Mouse (Mus musculus): ENCODE results near the gene Pip4k2c. TPM values are rescaled to one million over a fixed set of nuclear protein-coding genes. Genes with fewer than 3 reads are reported as not detected.

The Pip4k2c gene
- total and polyA plus RNA-seq, 3 experiments = 126 to 141 (median 130) TPM

DNA sequence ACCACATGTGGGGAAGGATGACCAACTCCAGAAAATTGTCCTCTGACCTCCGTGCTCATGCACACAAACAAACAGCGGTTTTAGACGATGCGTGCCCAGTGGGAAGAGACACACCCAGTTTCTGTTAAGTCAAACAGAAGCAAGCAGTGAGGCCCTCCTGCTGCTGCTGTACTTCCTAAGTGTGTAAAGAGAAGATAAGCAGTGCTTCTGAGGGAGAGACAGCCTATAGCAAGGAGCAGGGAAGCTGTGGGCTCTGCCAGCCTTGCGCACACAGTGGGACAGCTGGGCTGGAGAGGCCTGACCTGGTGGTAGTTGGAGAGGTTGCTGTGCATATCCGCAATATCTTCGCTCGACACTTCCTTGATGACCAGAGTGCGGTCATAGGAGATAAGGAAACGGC is 6.0 kb downstream of the Pip4k2c start:
- H3K9me3 ChIP-seq (replicated peaks) = no peaks in the 10 kb centered on the region
- peaks cover 90% of the 10 kb centered on the region for H3K4me1 ChIP-seq (ENCODE audit: insufficient read depth, low read depth, low read length)
- peak; percentile 80 for DNase-seq (ENCODE audit: low spot score)
- ATAC-seq (ENCODE audit: extremely low read depth, insufficient number of reproducible peaks, low FRiP score, poor library complexity, severe bottlenecking) = peak; percentile 95
- peak overlapping the region; percentile 44; the same call in 1 of the 2 replicates for H3K4me3 ChIP-seq (ENCODE audit: low read depth, low read length)
- H3K27me3 ChIP-seq (ENCODE audit: insufficient read depth, low read length) = no peaks in the 10 kb centered on the region
- peaks cover 98% of the 10 kb centered on the region for H3K36me3 ChIP-seq (replicated peaks)
- TF ChIP-seq POLR2AphosphoS5 (IDR thresholded peaks at IDR 0.05; ENCODE audit: insufficient replicate concordance, low read depth, low read length) (no peak), CTCF (IDR thresholded peaks at IDR 0.05; ENCODE audit: low read depth, low read length) (no peak), GATA1 (IDR thresholded peaks at IDR 0.05; ENCODE audit: borderline replicate concordance, low read length) (no peak), GATA2 (IDR thresholded peaks at IDR 0.05; ENCODE audit: borderline replicate concordance, low read depth, low read length) (no peak), TAL1 (conservative IDR thresholded peaks at IDR 0.05; ENCODE audit: low read depth, low read length) (peak; percentile 90)

DNA sequence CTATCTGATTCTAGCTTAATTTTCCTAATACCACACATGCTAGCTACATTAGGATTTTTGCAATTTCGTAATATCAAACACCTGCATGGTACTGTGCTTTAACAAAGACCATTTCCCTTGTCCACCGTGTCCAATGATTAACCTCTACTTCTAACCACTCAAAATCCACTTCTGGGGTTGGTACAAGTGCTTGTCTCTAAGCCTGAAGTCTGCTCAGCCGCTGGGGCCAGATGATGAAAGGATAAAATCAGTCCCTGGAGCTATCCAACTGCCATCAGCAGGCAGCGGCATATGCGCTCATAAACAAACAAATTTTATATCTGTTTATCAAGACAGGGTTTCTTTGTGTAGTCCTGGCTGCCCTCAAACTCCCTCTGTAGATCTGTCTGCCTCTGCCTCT is 6.8 kb downstream of the Pip4k2c start:
- peaks cover 98% of the 10 kb centered on the region for H3K36me3 ChIP-seq (replicated peaks)
- H3K4me3 ChIP-seq (ENCODE audit: low read depth, low read length) = peak overlapping the region; percentile 44; the same call in 1 of the 2 replicates

DNA sequence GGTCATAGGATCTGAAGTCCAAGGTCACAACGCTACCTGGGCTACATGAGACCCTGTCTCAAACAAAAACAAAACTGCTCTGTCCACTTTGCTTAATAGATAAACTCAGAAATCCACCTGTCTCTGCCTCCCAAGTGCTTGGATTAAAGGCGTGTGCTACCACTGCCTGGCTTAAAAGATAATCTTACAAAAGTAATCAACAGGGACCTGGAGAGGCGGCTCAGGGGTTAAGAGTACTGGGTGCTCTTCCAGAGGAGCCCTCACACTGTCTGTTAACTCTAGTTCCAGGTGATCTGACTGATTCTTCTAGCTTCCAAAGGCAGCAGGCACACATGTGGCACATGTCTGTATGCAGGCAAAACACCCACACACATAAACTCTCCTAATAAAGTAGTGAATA is 8.3 kb downstream of the Pip4k2c start:
- Histone ChIP-seq H3K4me1 (ENCODE audit: insufficient read depth, low read depth, low read length) (peaks cover 91% of the 10 kb centered on the region), H3K4me3 (ENCODE audit: low read depth, low read length) (no peak overlapping the region; the same call in 1 of the 2 replicates), H3K27me3 (ENCODE audit: insufficient read depth, low read length) (no peaks in the 10 kb centered on the region), H3K9me3 (replicated peaks) (no peaks in the 10 kb centered on the region), H3K36me3 (replicated peaks) (peaks cover 98% of the 10 kb centered on the region)
- DNase-seq (ENCODE audit: low spot score) = no peak
- TF ChIP-seq POLR2AphosphoS5 (IDR thresholded peaks at IDR 0.05; ENCODE audit: insufficient replicate concordance, low read depth, low read length) = no peak
- peak; percentile 48; the same call in 1 of the 2 replicates for TF ChIP-seq TAL1 (conservative IDR thresholded peaks at IDR 0.05; ENCODE audit: low read depth, low read length)
- TF ChIP-seq CTCF (IDR thresholded peaks at IDR 0.05; ENCODE audit: low read depth, low read length) = no peak
- TF ChIP-seq GATA1 (IDR thresholded peaks at IDR 0.05; ENCODE audit: borderline replicate concordance, low read length) = no peak
- ATAC-seq (ENCODE audit: extremely low read depth, insufficient number of reproducible peaks, low FRiP score, poor library complexity, severe bottlenecking) = no peak

More for the DNA sequence above, 6.8 kb downstream of the Pip4k2c start:
- Histone ChIP-seq H3K4me1 (ENCODE audit: insufficient read depth, low read depth, low read length) (peaks cover 90% of the 10 kb centered on the region), H3K9me3 (replicated peaks) (no peaks in the 10 kb centered on the region), H3K27me3 (ENCODE audit: insufficient read depth, low read length) (no peaks in the 10 kb centered on the region)
- no peak for TF ChIP-seq TAL1 (conservative IDR thresholded peaks at IDR 0.05; ENCODE audit: low read depth, low read length)
- no peak for TF ChIP-seq CTCF (IDR thresholded peaks at IDR 0.05; ENCODE audit: low read depth, low read length)
- TF ChIP-seq GATA1 (IDR thresholded peaks at IDR 0.05; ENCODE audit: borderline replicate concordance, low read length) = no peak
- TF ChIP-seq GATA2 (IDR thresholded peaks at IDR 0.05; ENCODE audit: borderline replicate concordance, low read depth, low read length) = no peak
- no peak for TF ChIP-seq POLR2AphosphoS5 (IDR thresholded peaks at IDR 0.05; ENCODE audit: insufficient replicate concordance, low read depth, low read length)
- ATAC-seq (ENCODE audit: extremely low read depth, insufficient number of reproducible peaks, low FRiP score, poor library complexity, severe bottlenecking) (0 out of 2 replicates have a peak, but pooled peaks have one; percentile 3), DNase-seq (ENCODE audit: low spot score) (no peak)

DNA sequence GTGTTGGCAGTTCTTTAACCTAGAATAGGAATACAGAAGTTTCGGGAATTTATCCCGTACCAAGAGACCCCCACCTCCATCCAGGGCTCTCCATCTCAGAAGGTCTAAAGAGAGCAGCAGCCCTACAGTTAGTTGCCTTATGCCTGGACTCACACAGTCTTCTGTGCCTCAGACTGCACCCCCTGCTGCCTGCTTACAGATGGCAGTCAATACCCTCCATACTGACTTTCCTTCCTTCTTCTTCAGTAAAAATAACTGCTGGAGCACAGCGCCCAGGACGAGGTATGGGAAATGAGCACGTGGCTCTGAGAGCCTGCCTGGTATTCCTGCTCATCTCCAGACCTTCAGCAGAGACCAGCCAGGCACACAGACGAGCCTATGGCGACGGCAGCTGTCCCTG is 11.1 kb downstream of the Pip4k2c start:
- H3K27me3 ChIP-seq (ENCODE audit: insufficient read depth, low read length) = no peaks in the 10 kb centered on the region
- TF ChIP-seq CTCF (IDR thresholded peaks at IDR 0.05; ENCODE audit: low read depth, low read length) (no peak), POLR2AphosphoS5 (IDR thresholded peaks at IDR 0.05; ENCODE audit: insufficient replicate concordance, low read depth, low read length) (no peak), TAL1 (conservative IDR thresholded peaks at IDR 0.05; ENCODE audit: low read depth, low read length) (no peak), GATA1 (IDR thresholded peaks at IDR 0.05; ENCODE audit: borderline replicate concordance, low read length) (no peak), GATA2 (IDR thresholded peaks at IDR 0.05; ENCODE audit: borderline replicate concordance, low read depth, low read length) (no peak)
- no peak for DNase-seq (ENCODE audit: low spot score)
- no peak for ATAC-seq (ENCODE audit: extremely low read depth, insufficient number of reproducible peaks, low FRiP score, poor library complexity, severe bottlenecking)
- H3K36me3 ChIP-seq (replicated peaks) = peaks cover 87% of the 10 kb centered on the region
- H3K9me3 ChIP-seq (replicated peaks) = no peaks in the 10 kb centered on the region
- no peak overlapping the region; the same call in 1 of the 2 replicates for H3K4me3 ChIP-seq (ENCODE audit: low read depth, low read length)
- peaks cover 88% of the 10 kb centered on the region for H3K4me1 ChIP-seq (ENCODE audit: insufficient read depth, low read depth, low read length)

DNA sequence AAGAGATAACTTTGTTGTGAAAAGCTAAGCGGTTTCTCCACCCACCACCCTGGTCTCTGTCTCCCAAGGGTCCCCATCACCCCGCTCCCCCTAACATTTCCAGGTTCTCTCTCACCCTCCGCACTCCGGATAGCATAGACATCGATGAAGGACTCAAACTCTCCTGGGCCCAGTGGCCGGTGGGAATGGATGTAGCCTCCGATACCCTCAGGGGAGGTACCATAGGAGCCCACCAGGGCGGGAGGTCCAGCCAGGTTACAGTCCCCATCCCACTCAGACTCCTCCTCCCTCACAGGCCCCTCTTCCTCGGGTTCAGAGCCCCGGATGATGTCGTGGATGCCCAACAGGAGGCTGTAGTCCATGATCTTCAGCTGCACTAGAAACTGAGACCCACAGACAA is 11.9 kb downstream of the Pip4k2c start:
- no peak for ATAC-seq (ENCODE audit: extremely low read depth, insufficient number of reproducible peaks, low FRiP score, poor library complexity, severe bottlenecking)
- peaks cover 79% of the 10 kb centered on the region for H3K36me3 ChIP-seq (replicated peaks)
- DNase-seq (ENCODE audit: low spot score) = no peak

DNA sequence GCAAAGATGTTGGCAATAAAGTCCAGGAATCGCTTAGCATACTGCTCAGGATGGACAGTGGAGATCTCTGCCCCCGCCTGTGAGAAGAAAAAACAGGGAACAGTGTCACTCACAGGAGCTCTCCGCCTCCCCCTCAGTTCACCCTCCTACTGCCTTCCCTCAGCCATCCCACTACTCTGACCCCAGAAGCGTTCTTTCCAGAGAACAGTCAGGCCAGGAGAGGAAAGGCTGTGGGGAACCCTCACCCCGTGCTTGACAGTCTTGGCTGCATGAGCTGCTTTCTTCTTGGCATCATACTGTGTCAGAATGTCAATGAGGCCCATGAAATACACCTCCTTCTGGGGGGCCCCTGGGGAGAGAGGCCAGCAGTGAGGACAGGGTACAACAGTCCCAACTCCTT is 12.3 kb downstream of the Pip4k2c start:
- Histone ChIP-seq H3K9me3 (replicated peaks) (no peaks in the 10 kb centered on the region), H3K36me3 (replicated peaks) (peaks cover 75% of the 10 kb centered on the region), H3K4me1 (ENCODE audit: insufficient read depth, low read depth, low read length) (peaks cover 89% of the 10 kb centered on the region)

More for the DNA sequence above, 11.9 kb downstream of the Pip4k2c start:
- no peak for TF ChIP-seq GATA1 (IDR thresholded peaks at IDR 0.05; ENCODE audit: borderline replicate concordance, low read length)
- TF ChIP-seq TAL1 (conservative IDR thresholded peaks at IDR 0.05; ENCODE audit: low read depth, low read length) = no peak
- TF ChIP-seq POLR2AphosphoS5 (IDR thresholded peaks at IDR 0.05; ENCODE audit: insufficient replicate concordance, low read depth, low read length) = no peak
- no peak for TF ChIP-seq CTCF (IDR thresholded peaks at IDR 0.05; ENCODE audit: low read depth, low read length)
- TF ChIP-seq GATA2 (IDR thresholded peaks at IDR 0.05; ENCODE audit: borderline replicate concordance, low read depth, low read length) = no peak
- no peaks in the 10 kb centered on the region for H3K27me3 ChIP-seq (ENCODE audit: insufficient read depth, low read length)
- no peaks in the 10 kb centered on the region for H3K9me3 ChIP-seq (replicated peaks)
- H3K4me1 ChIP-seq (ENCODE audit: insufficient read depth, low read depth, low read length) = peaks cover 89% of the 10 kb centered on the region
- H3K4me3 ChIP-seq (ENCODE audit: low read depth, low read length) = peak overlapping the region; percentile 52; the same call in 1 of the 2 replicates

More for the DNA sequence above, 12.3 kb downstream of the Pip4k2c start:
- no peak for DNase-seq (ENCODE audit: low spot score)
- ATAC-seq (ENCODE audit: extremely low read depth, insufficient number of reproducible peaks, low FRiP score, poor library complexity, severe bottlenecking) = no peak
- peak overlapping the region; percentile 52; the same call in 1 of the 2 replicates for H3K4me3 ChIP-seq (ENCODE audit: low read depth, low read length)
- H3K27me3 ChIP-seq (ENCODE audit: insufficient read depth, low read length) = no peaks in the 10 kb centered on the region
- no peak for TF ChIP-seq GATA2 (IDR thresholded peaks at IDR 0.05; ENCODE audit: borderline replicate concordance, low read depth, low read length)
- TF ChIP-seq CTCF (IDR thresholded peaks at IDR 0.05; ENCODE audit: low read depth, low read length) = no peak
- TF ChIP-seq POLR2AphosphoS5 (IDR thresholded peaks at IDR 0.05; ENCODE audit: insufficient replicate concordance, low read depth, low read length) = no peak
- no peak for TF ChIP-seq TAL1 (conservative IDR thresholded peaks at IDR 0.05; ENCODE audit: low read depth, low read length)

Measured in G1E (cell line).